Mouse (Mus musculus) small intestine, adult 2 months (tissue): ENCODE measurements around the gene Lipa. TPM values are rescaled to one million over a fixed set of nuclear protein-coding genes. Genes with fewer than 3 reads are reported as not detected.

Experiments used
- H3K27ac ChIP-seq: fragments of 200-500 bp; 2 replicates; pipeline ENCODE4 v1.5.1; 2012; ENCODE audit warnings: low read depth, low read length, control low read depth, inconsistent platforms; ENCODE audit not compliant: insufficient read depth
- H3K27me3 ChIP-seq: fragments of 200-500 bp; 2 replicates; pipeline ENCODE4 v1.6.1; 2012; ENCODE audit warnings: mild to moderate bottlenecking, moderate library complexity, low read length, inconsistent platforms; ENCODE audit not compliant: control insufficient read depth, insufficient read depth
- H3K36me3 ChIP-seq: fragments of 200-500 bp; 2 replicates; pipeline ENCODE4 v1.6.1; 2012; ENCODE audit warnings: mild to moderate bottlenecking, low read length, control low read depth, inconsistent platforms; ENCODE audit not compliant: control insufficient read depth, insufficient read depth
- H3K4me1 ChIP-seq: fragments of 200-500 bp; 2 replicates; pipeline ENCODE4 v1.6.1; 2012; ENCODE audit warnings: low read length, inconsistent platforms, mixed read lengths; ENCODE audit not compliant: control insufficient read depth, insufficient read depth, insufficient read length
- H3K4me3 ChIP-seq: fragments of 200-500 bp; 2 replicates; pipeline ENCODE4 v1.5.1; 2012; ENCODE audit warnings: low read depth, mild to moderate bottlenecking, control low read depth, inconsistent platforms, low read length, moderate library complexity
- CTCF ChIP-seq: fragments of 200-500 bp; IDR thresholded peaks from 2 replicates; pipeline ENCODE4 v1.5.1; 2012; ENCODE audit warnings: low read depth, mild to moderate bottlenecking, control low read depth, inconsistent platforms, low read length, moderate library complexity, mixed read lengths; ENCODE audit not compliant: insufficient replicate concordance, insufficient read length; ENCODE audit errors: extremely low read depth
- POLR2A ChIP-seq: fragments of 200-500 bp; IDR thresholded peaks from 2 replicates; pipeline ENCODE4 v1.6.1; 2012; ENCODE audit warnings: low read depth, mild to moderate bottlenecking, control low read depth, inconsistent platforms, low read length, moderate library complexity
- WGBS: fragments of 180-500 bp; shearing (Covaris S2); methylation state at CpG from one replicate; pipeline ENCODE4 v1.1.7; 2018; 5-methylcytosine and 5-hydroxymethylcytosine counted together
- polyA plus RNA-seq: library from polyadenylated mRNA; depleted of rRNA; stranded (reverse); fragments of >200 nt; gene quantifications from 2 replicates; pipeline ENCODE4 v1.2.3, GENCODE M21; 2012; rRNA removed

Gene Lipa
- polyA plus RNA-seq, 1 experiment: 21.7 TPM

- WGBS: 21% methylated on average over 6 of the region's 6 CpGs
- TF ChIP-seq CTCF: no peak
- no peak for TF ChIP-seq POLR2A
- Histone ChIP-seq H3K27me3 (no peaks in the 10 kb centered on the region), H3K27ac (no peak overlapping the region), H3K4me3 (no peak overlapping the region), H3K36me3 (no peaks in the 10 kb centered on the region), H3K4me1 (no peaks in the 10 kb centered on the region)
These were observed 59.1 kb downstream of the Lipa start for GRCm38 (mm10) chr19:34468216-34468615.

GRCm38 (mm10) chr19:34464453-34464852 is 62.8 kb downstream of the Lipa start:
- Histone ChIP-seq H3K27me3 (no peaks in the 10 kb centered on the region), H3K4me1 (no peaks in the 10 kb centered on the region), H3K36me3 (no peaks in the 10 kb centered on the region), H3K4me3 (no peak overlapping the region), H3K27ac (no peak overlapping the region)
- WGBS: 67% methylated on average over 3 of the region's 3 CpGs
- TF ChIP-seq POLR2A (no peak), CTCF (no peak)

GRCm38 (mm10) chr19:34461451-34462019 is 65.7 kb downstream of the Lipa start:
- H3K4me1 ChIP-seq: no peaks in the 10 kb centered on the region
- TF ChIP-seq CTCF (no peak), POLR2A (no peak)

GRCm38 (mm10) chr19:34450784-34451370 is 76.4 kb downstream of the Lipa start:
- no peaks in the 10 kb centered on the region for H3K4me1 ChIP-seq
- 44% methylated on average over 1 of the region's 1 CpGs for WGBS
- TF ChIP-seq CTCF (no peak), POLR2A (no peak)
- no peak overlapping the region for H3K4me3 ChIP-seq
- H3K27ac ChIP-seq: no peak overlapping the region
- H3K27me3 ChIP-seq: no peaks in the 10 kb centered on the region
- H3K36me3 ChIP-seq: no peaks in the 10 kb centered on the region

More at GRCm38 (mm10) chr19:34461451-34462019, 65.7 kb downstream of the Lipa start:
- Histone ChIP-seq H3K36me3 (no peaks in the 10 kb centered on the region), H3K27me3 (no peaks in the 10 kb centered on the region), H3K4me3 (no peak overlapping the region), H3K27ac (no peak overlapping the region)
- WGBS: 70% methylated on average over 1 of the region's 1 CpGs

- Histone ChIP-seq H3K4me1 (no peaks in the 10 kb centered on the region), H3K36me3 (no peaks in the 10 kb centered on the region), H3K4me3 (no peak overlapping the region), H3K27me3 (no peaks in the 10 kb centered on the region), H3K27ac (no peak overlapping the region)
- 60% methylated on average over 1 of the region's 1 CpGs for WGBS
- TF ChIP-seq POLR2A (no peak), CTCF (no peak)
These were observed 78.4 kb downstream of the Lipa start for GRCm38 (mm10) chr19:34448851-34449250.

- Histone ChIP-seq H3K4me1 (no peaks in the 10 kb centered on the region), H3K27ac (no peak overlapping the region), H3K36me3 (no peaks in the 10 kb centered on the region), H3K27me3 (no peaks in the 10 kb centered on the region), H3K4me3 (no peak overlapping the region)
- WGBS: 44% methylated on average over 4 of the region's 4 CpGs
- TF ChIP-seq POLR2A (no peak), CTCF (no peak)
These were observed 81.8 kb downstream of the Lipa start for GRCm38 (mm10) chr19:34445410-34446012.

GRCm38 (mm10) chr19:34444785-34445184 is 82.5 kb downstream of the Lipa start:
- no peaks in the 10 kb centered on the region for H3K4me1 ChIP-seq
- 56% methylated on average over 3 of the region's 3 CpGs for WGBS
- no peak overlapping the region for H3K4me3 ChIP-seq
- TF ChIP-seq CTCF (no peak), POLR2A (no peak)
- H3K27me3 ChIP-seq: no peaks in the 10 kb centered on the region
- no peaks in the 10 kb centered on the region for H3K36me3 ChIP-seq
- no peak overlapping the region for H3K27ac ChIP-seq

Other genes with a start within 250 kb of the Lipa start
- gene Fas, start 236.8 kb downstream of the Lipa start, polyA plus RNA-seq: 1.1 and 2.3 TPM in 2 replicates
- gene Ch25h, start 52.3 kb downstream of the Lipa start, polyA plus RNA-seq: 6.6 and 7.6 TPM in 2 replicates
- gene Ifit2, start 23.2 kb upstream of the Lipa start, polyA plus RNA-seq: 0.08 and 0.25 TPM in 2 replicates
- 0.38 and 2.7 TPM in 2 replicates for gene Ifit3, start 56.1 kb upstream of the Lipa start, polyA plus RNA-seq
- 6.3 and 8.4 TPM in 2 replicates for gene Ifit1bl1, start 74.5 kb upstream of the Lipa start, polyA plus RNA-seq
- 0.20 and 0.90 TPM in 2 replicates for gene Ifit3b, start 80.5 kb upstream of the Lipa start, polyA plus RNA-seq
- 4.8 and 11.3 TPM in 2 replicates for gene Ifit1bl2, start 113.3 kb upstream of the Lipa start, polyA plus RNA-seq
- 2.8 and 15.4 TPM in 2 replicates for gene Ifit1, start 113.4 kb upstream of the Lipa start, polyA plus RNA-seq
- gene Slc16a12, start 219.8 kb upstream of the Lipa start, polyA plus RNA-seq: 1.1 and 1.3 TPM in 2 replicates